Mouse (Mus musculus): ENCODE data around the gene H2al2a.

H2al2a gene

GRCm38 (mm10) chr2:17996858-17997257, at the start of gene H2al2a:
Gene H2al2a, minus strand, starts transcription at chr2:17996958.
- H3K27me3 ChIP-seq (ENCODE audit: control insufficient read depth, insufficient read depth, low read length, poor library complexity, severe bottlenecking), result no peaks in the 10 kb centered on the region
- no peak for DNase-seq (ENCODE audit: low read depth, low spot score)
- H3K36me3 ChIP-seq (ENCODE audit: control insufficient read depth, insufficient read depth, low read length, poor library complexity, severe bottlenecking), result no peaks in the 10 kb centered on the region

GRCm38 (mm10) chr2:18046186-18046585, 49.4 kb upstream of the H2al2a start:
- no peak for DNase-seq (ENCODE audit: low read depth, low spot score)
- no peaks in the 10 kb centered on the region for H3K36me3 ChIP-seq (ENCODE audit: control insufficient read depth, insufficient read depth, low read length, poor library complexity, severe bottlenecking)
- H3K27me3 ChIP-seq (ENCODE audit: control insufficient read depth, insufficient read depth, low read length, poor library complexity, severe bottlenecking), result peaks cover 2% of the 10 kb centered on the region; the same call in 1 of the 2 replicates

- no peak for DNase-seq (ENCODE audit: low read depth, low spot score)
- Histone ChIP-seq H3K36me3 (ENCODE audit: control insufficient read depth, insufficient read depth, low read length, poor library complexity, severe bottlenecking) (no peaks in the 10 kb centered on the region), H3K27me3 (ENCODE audit: control insufficient read depth, insufficient read depth, low read length, poor library complexity, severe bottlenecking) (peaks cover 2% of the 10 kb centered on the region; the same call in 1 of the 2 replicates)
These were observed 49.0 kb upstream of the H2al2a start for GRCm38 (mm10) chr2:18045781-18046181.

GRCm38 (mm10) chr2:18045143-18045780, 48.5 kb upstream of the H2al2a start:
- Histone ChIP-seq H3K27me3 (ENCODE audit: control insufficient read depth, insufficient read depth, low read length, poor library complexity, severe bottlenecking) (peaks cover 2% of the 10 kb centered on the region; the same call in 1 of the 2 replicates), H3K36me3 (ENCODE audit: control insufficient read depth, insufficient read depth, low read length, poor library complexity, severe bottlenecking) (no peaks in the 10 kb centered on the region)
- no peak for DNase-seq (ENCODE audit: low read depth, low spot score)

- DNase-seq (ENCODE audit: low read depth, low spot score), result no peak
- H3K36me3 ChIP-seq (ENCODE audit: control insufficient read depth, insufficient read depth, low read length, poor library complexity, severe bottlenecking), result no peaks in the 10 kb centered on the region
- no peaks in the 10 kb centered on the region for H3K27me3 ChIP-seq (ENCODE audit: control insufficient read depth, insufficient read depth, low read length, poor library complexity, severe bottlenecking)
These were observed 44.6 kb upstream of the H2al2a start for GRCm38 (mm10) chr2:18041199-18041885.

GRCm38 (mm10) chr2:18040347-18041160, 43.8 kb upstream of the H2al2a start:
- DNase-seq (ENCODE audit: low read depth, low spot score), result no peak
- no peaks in the 10 kb centered on the region for H3K36me3 ChIP-seq (ENCODE audit: control insufficient read depth, insufficient read depth, low read length, poor library complexity, severe bottlenecking)
- no peaks in the 10 kb centered on the region for H3K27me3 ChIP-seq (ENCODE audit: control insufficient read depth, insufficient read depth, low read length, poor library complexity, severe bottlenecking)

- DNase-seq (ENCODE audit: low read depth, low spot score), result no peak
- H3K27me3 ChIP-seq (ENCODE audit: control insufficient read depth, insufficient read depth, low read length, poor library complexity, severe bottlenecking), result no peaks in the 10 kb centered on the region
- no peaks in the 10 kb centered on the region for H3K36me3 ChIP-seq (ENCODE audit: control insufficient read depth, insufficient read depth, low read length, poor library complexity, severe bottlenecking)
These were observed 43.0 kb upstream of the H2al2a start for GRCm38 (mm10) chr2:18039566-18040290.

GRCm38 (mm10) chr2:18038895-18039371, 42.2 kb upstream of the H2al2a start:
- Histone ChIP-seq H3K27me3 (ENCODE audit: control insufficient read depth, insufficient read depth, low read length, poor library complexity, severe bottlenecking) (no peaks in the 10 kb centered on the region; the same call in 1 of the 2 replicates), H3K36me3 (ENCODE audit: control insufficient read depth, insufficient read depth, low read length, poor library complexity, severe bottlenecking) (no peaks in the 10 kb centered on the region)
- no peak for DNase-seq (ENCODE audit: low read depth, low spot score)

- DNase-seq (ENCODE audit: low read depth, low spot score), result no peak
- H3K27me3 ChIP-seq (ENCODE audit: control insufficient read depth, insufficient read depth, low read length, poor library complexity, severe bottlenecking), result no peaks in the 10 kb centered on the region; the same call in 1 of the 2 replicates
These were observed 41.5 kb upstream of the H2al2a start for GRCm38 (mm10) chr2:18038141-18038752.

GRCm38 (mm10) chr2:18037491-18037890, 40.7 kb upstream of the H2al2a start, which contains the start of gene A930004D18Rik:
Gene A930004D18Rik, minus strand, starts transcription at chr2:18037737.
- no peak for DNase-seq (ENCODE audit: low read depth, low spot score)
- H3K36me3 ChIP-seq (ENCODE audit: control insufficient read depth, insufficient read depth, low read length, poor library complexity, severe bottlenecking), result no peaks in the 10 kb centered on the region
- H3K27me3 ChIP-seq (ENCODE audit: control insufficient read depth, insufficient read depth, low read length, poor library complexity, severe bottlenecking), result no peaks in the 10 kb centered on the region; the same call in 1 of the 2 replicates

More at GRCm38 (mm10) chr2:18038141-18038752, 41.5 kb upstream of the H2al2a start:
- H3K36me3 ChIP-seq (ENCODE audit: control insufficient read depth, insufficient read depth, low read length, poor library complexity, severe bottlenecking), result no peaks in the 10 kb centered on the region

- H3K27me3 ChIP-seq (ENCODE audit: control insufficient read depth, insufficient read depth, low read length, poor library complexity, severe bottlenecking), result no peaks in the 10 kb centered on the region; the same call in 1 of the 2 replicates
- no peak for DNase-seq (ENCODE audit: low read depth, low spot score)
- H3K36me3 ChIP-seq (ENCODE audit: control insufficient read depth, insufficient read depth, low read length, poor library complexity, severe bottlenecking), result no peaks in the 10 kb centered on the region
These were observed 37.9 kb upstream of the H2al2a start for GRCm38 (mm10) chr2:18034371-18035250.

GRCm38 (mm10) chr2:18033166-18034108, 36.7 kb upstream of the H2al2a start:
- Histone ChIP-seq H3K27me3 (ENCODE audit: control insufficient read depth, insufficient read depth, low read length, poor library complexity, severe bottlenecking) (no peaks in the 10 kb centered on the region; the same call in 1 of the 2 replicates), H3K36me3 (ENCODE audit: control insufficient read depth, insufficient read depth, low read length, poor library complexity, severe bottlenecking) (no peaks in the 10 kb centered on the region)
- no peak for DNase-seq (ENCODE audit: low read depth, low spot score)

Measured in splenic B cell, adult 2 months (primary cell).